Mouse (Mus musculus) effector memory CD4-positive, alpha-beta T cell, adult 5 months (primary cell): ENCODE measurements around the gene Fam76a. TPM values are rescaled to one million over a fixed set of nuclear protein-coding genes. Genes with fewer than 3 reads are reported as not detected.

ENCODE experiments used
- polyA plus RNA-seq: library from polyadenylated mRNA; unstranded; fragments of 100-300 nt; shearing (Covaris generic); gene quantifications from one replicate; pipeline ENCODE4 v1.2.1, GENCODE M21; 2017

Fam76a gene
- polyA plus RNA-seq, result 54.4 TPM

GRCm38 (mm10) chr4:132922558-132923008 is at the start of gene Fam76a:
TSS of gene Fam76a (minus strand) at chr4:132922558.

GRCm38 (mm10) chr4:132884064-132884843 is 38.1 kb downstream of the Fam76a start, which contains the start of gene Stx12:
TSS of gene Stx12 (minus strand) at chr4:132884509.

Other genes with a start within 250 kb of the Fam76a start
- gene Xkr8, start 190.0 kb downstream of the Fam76a start, polyA plus RNA-seq, result 1.1 TPM
- gene Smpdl3b, start 165.3 kb downstream of the Fam76a start, polyA plus RNA-seq, result 9.7 TPM
- 120 TPM for gene Rpa2, start 154.2 kb downstream of the Fam76a start, polyA plus RNA-seq
- gene Themis2, start 126.2 kb downstream of the Fam76a start, polyA plus RNA-seq, result 5.3 TPM
- 35.2 TPM for gene Ppp1r8, start 79.4 kb downstream of the Fam76a start, polyA plus RNA-seq
- gene Stx12, start 38.0 kb downstream of the Fam76a start, polyA plus RNA-seq, result 30.1 TPM
- 0.55 TPM for gene Fgr, start 51.5 kb upstream of the Fam76a start, polyA plus RNA-seq
- 5.4 TPM for gene Ahdc1, start 88.7 kb upstream of the Fam76a start, polyA plus RNA-seq
- 110 TPM for gene Wasf2, start 207.9 kb upstream of the Fam76a start, polyA plus RNA-seq